Mouse (Mus musculus): Measurements from ENCODE around the gene Stx4a. TPM values are rescaled to one million over a fixed set of nuclear protein-coding genes. Genes with fewer than 3 reads are reported as not detected.

Stx4a gene
- polyA plus RNA-seq, 1 experiment from 2014 or later: 19.4 TPM

DNA sequence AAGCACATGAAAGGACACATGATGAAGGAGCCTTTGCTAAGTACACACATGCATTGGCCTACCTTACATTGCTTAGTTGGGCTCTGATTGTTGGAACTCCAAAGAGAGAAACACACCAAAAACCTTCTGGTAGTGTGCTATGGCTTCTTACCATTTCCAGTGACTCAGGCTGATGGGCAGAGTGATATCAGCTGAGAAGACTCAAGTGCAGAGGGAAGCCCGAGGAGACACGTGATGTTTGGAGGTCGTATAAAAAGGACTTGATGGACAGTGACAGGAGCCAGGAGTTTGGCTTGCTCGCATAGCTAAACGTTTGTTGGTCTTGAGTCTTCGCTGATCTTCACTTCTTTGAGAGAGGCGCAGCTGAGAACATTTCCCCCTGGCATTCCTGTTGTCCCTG, 73.4 kb downstream of the Stx4a start:
- no peak for ATAC-seq (replicated peaks; ENCODE audit: low FRiP score)
- Histone ChIP-seq H3K4me1 (replicated peaks; ENCODE audit: control insufficient read depth, insufficient read depth, low read length) (peaks cover 28% of the 10 kb centered on the region), H3K4me3 (ENCODE audit: low read depth, low read length) (no peak overlapping the region), H3K9ac (ENCODE audit: low read depth, low read length) (no peak overlapping the region), H3K9me3 (ENCODE audit: control insufficient read depth, low read length) (no peaks in the 10 kb centered on the region), H3K27me3 (replicated peaks; ENCODE audit: control insufficient read depth, insufficient read depth, low read length) (no peaks in the 10 kb centered on the region), H3K4me2 (no peak overlapping the region), H3K36me3 (ENCODE audit: control insufficient read depth, insufficient read depth, low read length) (peaks cover 5% of the 10 kb centered on the region; the same call in 1 of the 2 replicates), H3K27ac (ENCODE audit: low read depth, low read length) (no peak overlapping the region)
- 79% methylated on average over 7 of the region's 7 CpGs for WGBS
- no peak for DNase-seq (ENCODE audit: low spot score)

- Histone ChIP-seq H3K27me3 (replicated peaks; ENCODE audit: control insufficient read depth, insufficient read depth, low read length) (no peaks in the 10 kb centered on the region), H3K36me3 (ENCODE audit: control insufficient read depth, insufficient read depth, low read length) (no peaks in the 10 kb centered on the region; the same call in 1 of the 2 replicates), H3K4me1 (replicated peaks; ENCODE audit: control insufficient read depth, insufficient read depth, low read length) (peaks cover 28% of the 10 kb centered on the region), H3K9ac (ENCODE audit: low read depth, low read length) (no peak overlapping the region), H3K27ac (ENCODE audit: low read depth, low read length) (peak overlapping the region; percentile 62; the same call in 1 of the 2 replicates), H3K4me2 (peak overlapping the region; percentile 46), H3K4me3 (ENCODE audit: low read depth, low read length) (no peak overlapping the region), H3K9me3 (ENCODE audit: control insufficient read depth, low read length) (no peaks in the 10 kb centered on the region)
- 29% methylated on average over 10 of the region's 10 CpGs for whole genome bisulfite sequencing
- ATAC-seq (replicated peaks; ENCODE audit: low FRiP score) (peak; percentile 42), DNase-seq (ENCODE audit: low spot score) (no peak)
Observed at GRCm38 (mm10) chr7:127898179-127898956, 74.3 kb downstream of the Stx4a start.

Other genes starting within 250 kb of the Stx4a start
- gene Ccdc189, start 235.7 kb upstream of the Stx4a start, polyA plus RNA-seq (2014; fragmentation: Nextera tagmentation; extraction: Ambion mirVana): 5.4 and 6.2 TPM in 2 replicates
- gene Rnf40, start 235.5 kb upstream of the Stx4a start, polyA plus RNA-seq (2014; fragmentation: Nextera tagmentation; extraction: Ambion mirVana): 44.1 and 49.0 TPM in 2 replicates
- 8.3 and 9.8 TPM in 2 replicates for gene Zfp629, start 208.5 kb upstream of the Stx4a start, polyA plus RNA-seq (2014; fragmentation: Nextera tagmentation; extraction: Ambion mirVana)
- gene Bcl7c, start 115.4 kb upstream of the Stx4a start, polyA plus RNA-seq (2014; fragmentation: Nextera tagmentation; extraction: Ambion mirVana): 46.8 and 50.7 TPM in 2 replicates
- 5.5 and 5.8 TPM in 2 replicates for gene Ctf1, start 111.6 kb upstream of the Stx4a start, polyA plus RNA-seq (2014; fragmentation: Nextera tagmentation; extraction: Ambion mirVana)
- 0.25 and 0.40 TPM in 2 replicates for gene Ctf2, start 92.1 kb upstream of the Stx4a start, polyA plus RNA-seq (2014; fragmentation: Nextera tagmentation; extraction: Ambion mirVana)
- 3.1 and 3.7 TPM in 2 replicates for gene Fbxl19, start 79.8 kb upstream of the Stx4a start, polyA plus RNA-seq (2014; fragmentation: Nextera tagmentation; extraction: Ambion mirVana)
- 22.0 and 23.7 TPM in 2 replicates for gene Orai3, start 54.5 kb upstream of the Stx4a start, polyA plus RNA-seq (2014; fragmentation: Nextera tagmentation; extraction: Ambion mirVana)
- 24.2 and 26.0 TPM in 2 replicates for gene Setd1a, start 47.6 kb upstream of the Stx4a start, polyA plus RNA-seq (2014; fragmentation: Nextera tagmentation; extraction: Ambion mirVana)
- gene Gm49388, start 38.7 kb upstream of the Stx4a start, polyA plus RNA-seq (2014; fragmentation: Nextera tagmentation; extraction: Ambion mirVana): not detected in 2 replicates
- gene Hsd3b7, start 23.7 kb upstream of the Stx4a start, polyA plus RNA-seq (2014; fragmentation: Nextera tagmentation; extraction: Ambion mirVana): 31.4 and 32.4 TPM in 2 replicates
- gene Stx1b, start 255 bp downstream of the Stx4a start, polyA plus RNA-seq (2014; fragmentation: Nextera tagmentation; extraction: Ambion mirVana): 1.5 and 1.9 TPM in 2 replicates
- 15.1 and 15.8 TPM in 2 replicates for gene Zfp646, start 51.9 kb downstream of the Stx4a start, polyA plus RNA-seq (2014; fragmentation: Nextera tagmentation; extraction: Ambion mirVana)
- gene Zfp668, start 52.5 kb downstream of the Stx4a start, polyA plus RNA-seq (2014; fragmentation: Nextera tagmentation; extraction: Ambion mirVana): 15.2 and 15.9 TPM in 2 replicates
- 0.40 and 0.48 TPM in 2 replicates for gene Prss53, start 66.7 kb downstream of the Stx4a start, polyA plus RNA-seq (2014; fragmentation: Nextera tagmentation; extraction: Ambion mirVana)
- 0.08 TPM in 1 of 2 replicates, not detected in the other for gene Gm21974, start 71.2 kb downstream of the Stx4a start, polyA plus RNA-seq (2014; fragmentation: Nextera tagmentation; extraction: Ambion mirVana)
- 108 and 110 TPM in 2 replicates for gene Vkorc1, start 71.3 kb downstream of the Stx4a start, polyA plus RNA-seq (2014; fragmentation: Nextera tagmentation; extraction: Ambion mirVana)
- 126 and 132 TPM in 2 replicates for gene Bckdk, start 79.8 kb downstream of the Stx4a start, polyA plus RNA-seq (2014; fragmentation: Nextera tagmentation; extraction: Ambion mirVana)
- gene Kat8, start 88.2 kb downstream of the Stx4a start, polyA plus RNA-seq (2014; fragmentation: Nextera tagmentation; extraction: Ambion mirVana): 44.2 and 47.0 TPM in 2 replicates
- 3.4 and 6.3 TPM in 2 replicates for gene Prss8, start 105.8 kb downstream of the Stx4a start, polyA plus RNA-seq (2014; fragmentation: Nextera tagmentation; extraction: Ambion mirVana)
- 7.9 and 9.4 TPM in 2 replicates for gene Prss36, start 122.4 kb downstream of the Stx4a start, polyA plus RNA-seq (2014; fragmentation: Nextera tagmentation; extraction: Ambion mirVana)
- gene Fus, start 143.2 kb downstream of the Stx4a start, polyA plus RNA-seq (2014; fragmentation: Nextera tagmentation; extraction: Ambion mirVana): 28.1 and 34.4 TPM in 2 replicates
- gene Pycard, start 169.6 kb downstream of the Stx4a start, polyA plus RNA-seq (2014; fragmentation: Nextera tagmentation; extraction: Ambion mirVana): 46.3 and 51.1 TPM in 2 replicates
- gene Trim72, start 179.7 kb downstream of the Stx4a start, polyA plus RNA-seq (2014; fragmentation: Nextera tagmentation; extraction: Ambion mirVana): not detected in 2 replicates
- 1.8 and 1.9 TPM in 2 replicates for gene Itgam, start 238.3 kb downstream of the Stx4a start, polyA plus RNA-seq (2014; fragmentation: Nextera tagmentation; extraction: Ambion mirVana)
- gene Gm49368, start 238.4 kb downstream of the Stx4a start, polyA plus RNA-seq (2014; fragmentation: Nextera tagmentation; extraction: Ambion mirVana): not detected in 2 replicates

Measured in liver, embryonic 11.5 days (tissue).